Mouse (Mus musculus): ENCODE data around the gene Mocs3. TPM values are rescaled to one million over a fixed set of nuclear protein-coding genes. Genes with fewer than 3 reads are reported as not detected.

Gene Mocs3
- polyA plus RNA-seq, 1 experiment: 27.4 TPM

- H3K36me3 ChIP-seq (ENCODE audit: control insufficient read depth, insufficient read depth, low read length): peaks cover 15% of the 10 kb centered on the region
- H3K27ac ChIP-seq (ENCODE audit: control insufficient read depth, insufficient read depth, low read length): no peak overlapping the region
- peaks cover 9% of the 10 kb centered on the region for H3K4me1 ChIP-seq (replicated peaks; ENCODE audit: control insufficient read depth, insufficient read depth, low read length)
- no peak for DNase-seq
- TF ChIP-seq CTCF (IDR thresholded peaks at IDR 0.05; ENCODE audit: borderline replicate concordance, control insufficient read depth, extremely low read depth, insufficient read depth, low read length, poor library complexity) (no peak), POLR2A (IDR thresholded peaks at IDR 0.05; ENCODE audit: control insufficient read depth, extremely low read depth, insufficient read depth, low read length, poor library complexity) (no peak)
- H3K27me3 ChIP-seq (ENCODE audit: control insufficient read depth, insufficient read depth, low read length): no peaks in the 10 kb centered on the region
- WGBS: 98% methylated on average over 3 of the region's 3 CpGs
- H3K4me3 ChIP-seq (ENCODE audit: control insufficient read depth, insufficient read depth, low read length): no peak overlapping the region
Observed at GRCm38 (mm10) chr2:168207883-168208282, 22.5 kb upstream of the Mocs3 start.

- H3K36me3 ChIP-seq (ENCODE audit: control insufficient read depth, insufficient read depth, low read length): peaks cover 46% of the 10 kb centered on the region
- H3K27ac ChIP-seq (ENCODE audit: control insufficient read depth, insufficient read depth, low read length): no peak overlapping the region
- H3K27me3 ChIP-seq (ENCODE audit: control insufficient read depth, insufficient read depth, low read length): no peaks in the 10 kb centered on the region
- WGBS: 66% methylated on average over 5 of the region's 5 CpGs
- H3K4me3 ChIP-seq (ENCODE audit: control insufficient read depth, insufficient read depth, low read length): no peak overlapping the region
- no peaks in the 10 kb centered on the region for H3K4me1 ChIP-seq (replicated peaks; ENCODE audit: control insufficient read depth, insufficient read depth, low read length)
- DNase-seq: no peak
- TF ChIP-seq POLR2A (IDR thresholded peaks at IDR 0.05; ENCODE audit: control insufficient read depth, extremely low read depth, insufficient read depth, low read length, poor library complexity) (no peak), CTCF (IDR thresholded peaks at IDR 0.05; ENCODE audit: borderline replicate concordance, control insufficient read depth, extremely low read depth, insufficient read depth, low read length, poor library complexity) (no peak)
Observed at GRCm38 (mm10) chr2:168213788-168214397, 16.5 kb upstream of the Mocs3 start.

- Histone ChIP-seq H3K4me1 (replicated peaks; ENCODE audit: control insufficient read depth, insufficient read depth, low read length) (peaks cover under 1% of the 10 kb centered on the region; the same call in 1 of the 2 replicates), H3K36me3 (ENCODE audit: control insufficient read depth, insufficient read depth, low read length) (peaks cover 72% of the 10 kb centered on the region), H3K27ac (ENCODE audit: control insufficient read depth, insufficient read depth, low read length) (no peak overlapping the region), H3K27me3 (ENCODE audit: control insufficient read depth, insufficient read depth, low read length) (no peaks in the 10 kb centered on the region), H3K4me3 (ENCODE audit: control insufficient read depth, insufficient read depth, low read length) (no peak overlapping the region)
- DNase-seq: no peak
- no peak for TF ChIP-seq CTCF (IDR thresholded peaks at IDR 0.05; ENCODE audit: borderline replicate concordance, control insufficient read depth, extremely low read depth, insufficient read depth, low read length, poor library complexity)
- TF ChIP-seq POLR2A (IDR thresholded peaks at IDR 0.05; ENCODE audit: control insufficient read depth, extremely low read depth, insufficient read depth, low read length, poor library complexity): no peak
- WGBS: 98% methylated on average over 6 of the region's 6 CpGs
Observed at GRCm38 (mm10) chr2:168223326-168223725, 7.1 kb upstream of the Mocs3 start.

GRCm38 (mm10) chr2:168229116-168230025, 1.1 kb upstream of the Mocs3 start:
- H3K27me3 ChIP-seq (ENCODE audit: control insufficient read depth, insufficient read depth, low read length): no peaks in the 10 kb centered on the region
- H3K4me1 ChIP-seq (replicated peaks; ENCODE audit: control insufficient read depth, insufficient read depth, low read length): peaks cover 17% of the 10 kb centered on the region
- DNase-seq: no peak
- 7% methylated on average over 41 of the region's 41 CpGs for WGBS
- no peak for TF ChIP-seq POLR2A (IDR thresholded peaks at IDR 0.05; ENCODE audit: control insufficient read depth, extremely low read depth, insufficient read depth, low read length, poor library complexity)
- no peak for TF ChIP-seq CTCF (IDR thresholded peaks at IDR 0.05; ENCODE audit: borderline replicate concordance, control insufficient read depth, extremely low read depth, insufficient read depth, low read length, poor library complexity)
- H3K27ac ChIP-seq (ENCODE audit: control insufficient read depth, insufficient read depth, low read length): no peak overlapping the region
- peak overlapping the region; percentile 92 for H3K4me3 ChIP-seq (ENCODE audit: control insufficient read depth, insufficient read depth, low read length)
- H3K36me3 ChIP-seq (ENCODE audit: control insufficient read depth, insufficient read depth, low read length): peaks cover 22% of the 10 kb centered on the region

- TF ChIP-seq CTCF (IDR thresholded peaks at IDR 0.05; ENCODE audit: borderline replicate concordance, control insufficient read depth, extremely low read depth, insufficient read depth, low read length, poor library complexity): no peak
- TF ChIP-seq POLR2A (IDR thresholded peaks at IDR 0.05; ENCODE audit: control insufficient read depth, extremely low read depth, insufficient read depth, low read length, poor library complexity): no peak
- Histone ChIP-seq H3K4me1 (replicated peaks; ENCODE audit: control insufficient read depth, insufficient read depth, low read length) (peaks cover 17% of the 10 kb centered on the region), H3K36me3 (ENCODE audit: control insufficient read depth, insufficient read depth, low read length) (peaks cover 6% of the 10 kb centered on the region), H3K27me3 (ENCODE audit: control insufficient read depth, insufficient read depth, low read length) (no peaks in the 10 kb centered on the region), H3K27ac (ENCODE audit: control insufficient read depth, insufficient read depth, low read length) (no peak overlapping the region), H3K4me3 (ENCODE audit: control insufficient read depth, insufficient read depth, low read length) (peak overlapping the region; percentile 92)
- 5% methylated on average over 105 of the region's 105 CpGs for WGBS
- DNase-seq: peak; percentile 13
Observed at GRCm38 (mm10) chr2:168230773-168231470, 500 bp downstream of the Mocs3 start.

- peaks cover 17% of the 10 kb centered on the region for H3K4me1 ChIP-seq (replicated peaks; ENCODE audit: control insufficient read depth, insufficient read depth, low read length)
- H3K36me3 ChIP-seq (ENCODE audit: control insufficient read depth, insufficient read depth, low read length): peaks cover 4% of the 10 kb centered on the region
- 60% methylated on average over 33 of the region's 33 CpGs for WGBS
- no peak for TF ChIP-seq CTCF (IDR thresholded peaks at IDR 0.05; ENCODE audit: borderline replicate concordance, control insufficient read depth, extremely low read depth, insufficient read depth, low read length, poor library complexity)
- no peak for TF ChIP-seq POLR2A (IDR thresholded peaks at IDR 0.05; ENCODE audit: control insufficient read depth, extremely low read depth, insufficient read depth, low read length, poor library complexity)
- no peaks in the 10 kb centered on the region for H3K27me3 ChIP-seq (ENCODE audit: control insufficient read depth, insufficient read depth, low read length)
- no peak overlapping the region for H3K27ac ChIP-seq (ENCODE audit: control insufficient read depth, insufficient read depth, low read length)
- peak; percentile 6 for DNase-seq
- H3K4me3 ChIP-seq (ENCODE audit: control insufficient read depth, insufficient read depth, low read length): peak overlapping the region; percentile 92
Observed at GRCm38 (mm10) chr2:168231471-168231829, 1.0 kb downstream of the Mocs3 start.
